Mouse (Mus musculus) intestine, postnatal 0 days (tissue): Measurements from ENCODE around the gene Ccdc102a. TPM values are rescaled to one million over a fixed set of nuclear protein-coding genes. Genes with fewer than 3 reads are reported as not detected.
A peak's percentile ranks its signal among the peaks of the same experiment; 100 is the strongest.

Source experiments
- ATAC-seq: fragments of 200-750 bp; cut with Nextera tagmentation; 2 replicates; pipeline ENCODE4 v1.8.0; 2017; ENCODE audit warnings: mild to moderate bottlenecking, moderate TSS enrichment, moderate library complexity
- H3K27ac ChIP-seq: fragments of 300-500 bp; sonication (generic); 2 replicates; pipeline ENCODE4 v1.5.1; 2014; ENCODE audit warnings: mild to moderate bottlenecking, low read depth, low read length, moderate library complexity
- H3K27me3 ChIP-seq: fragments of 300-500 bp; sonication (generic); replicated peaks from 2 replicates; pipeline ENCODE4 v1.6.1; 2014; ENCODE audit warnings: low read length, mixed read lengths; ENCODE audit not compliant: control insufficient read depth, insufficient read depth
- H3K36me3 ChIP-seq: fragments of 300-500 bp; sonication (generic); 2 replicates; pipeline ENCODE4 v1.6.1; 2014; ENCODE audit warnings: mild to moderate bottlenecking, moderate library complexity; ENCODE audit not compliant: control insufficient read depth, insufficient read depth
- H3K4me1 ChIP-seq: fragments of 300-500 bp; sonication (generic); replicated peaks from 2 replicates; pipeline ENCODE4 v1.6.1; 2014; ENCODE audit warnings: antibody characterized with exemption, low read length, mixed read lengths; ENCODE audit not compliant: control insufficient read depth, insufficient read depth
- H3K4me2 ChIP-seq: fragments of 300-500 bp; sonication (generic); replicated peaks from 2 replicates; pipeline ENCODE4 v1.6.1; 2014; ENCODE audit warnings: low read depth, mild to moderate bottlenecking, moderate library complexity
- H3K4me3 ChIP-seq: fragments of 300-500 bp; sonication (generic); 2 replicates; pipeline ENCODE4 v1.5.1; 2014; ENCODE audit warnings: low read depth, low read length
- H3K9ac ChIP-seq: fragments of 300-500 bp; sonication (generic); 2 replicates; pipeline ENCODE4 v1.6.1; 2014; ENCODE audit warnings: mild to moderate bottlenecking, low read depth, low read length
- H3K9me3 ChIP-seq: fragments of 300-500 bp; sonication (generic); 2 replicates; pipeline ENCODE4 v1.6.1; 2016; ENCODE audit warnings: mixed run types; ENCODE audit not compliant: control insufficient read depth
- CTCF ChIP-seq: sonication (generic); IDR thresholded peaks from 2 replicates; pipeline ENCODE4 v1.5.1; 2016; ENCODE audit warnings: low read depth, mild to moderate bottlenecking, control low read depth, antibody characterized with exemption, moderate library complexity
- WGBS: fragments of 180-500 bp; shearing (Covaris S2); extraction: QIAGEN DNeasy Blood & Tissue Kit; methylation state at CpG from one replicate; pipeline ENCODE4 v1.1.7; 2014; 5-methylcytosine and 5-hydroxymethylcytosine counted together
- polyA plus RNA-seq: library from polyadenylated mRNA; unstranded; fragments of >200 nt; fragmentation: Nextera tagmentation; extraction: Ambion mirVana; gene quantifications from 2 replicates; pipeline ENCODE4 v1.2.1, GENCODE M21; 2015

The Ccdc102a gene
- polyA plus RNA-seq, 1 experiment from 2014 or later = 7.7 TPM

DNA sequence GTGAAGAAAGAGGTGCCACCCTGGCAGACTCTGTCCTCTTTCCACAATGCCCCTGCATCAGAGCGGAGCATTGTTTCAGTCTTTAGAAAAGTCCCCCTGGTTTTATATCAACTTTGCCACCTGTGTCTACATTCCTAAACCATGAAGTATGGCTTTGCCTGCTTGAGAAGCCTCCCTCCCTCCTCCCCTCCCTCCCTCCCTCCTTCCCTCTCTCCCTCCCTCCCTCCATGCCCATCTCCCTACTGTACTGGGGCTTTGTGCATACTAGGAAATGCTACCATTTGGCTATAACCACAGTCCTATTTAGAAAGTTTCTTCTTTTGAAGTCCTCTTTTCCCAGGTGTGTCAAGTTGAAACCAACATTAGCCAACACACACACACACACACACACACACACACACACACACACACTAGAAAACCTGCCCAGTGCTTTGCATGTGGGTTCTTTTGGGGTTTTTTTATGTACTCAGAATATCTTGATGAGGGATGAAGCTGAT, 38.2 kb upstream of the Ccdc102a start:
- H3K4me1 ChIP-seq = 0 out of 2 replicates have a peak, but pooled peaks cover 2% of the 10 kb centered on the region
- H3K9ac ChIP-seq = no peak overlapping the region
- H3K4me2 ChIP-seq = no peak overlapping the region
- no peak overlapping the region for H3K27ac ChIP-seq
- H3K27me3 ChIP-seq = no peaks in the 10 kb centered on the region
- TF ChIP-seq CTCF = no peak
- no peaks in the 10 kb centered on the region for H3K36me3 ChIP-seq
- no peaks in the 10 kb centered on the region for H3K9me3 ChIP-seq
- no peak for ATAC-seq
- no peak overlapping the region for H3K4me3 ChIP-seq
- WGBS = 87% methylated on average over 1 of the region's 1 CpGs

- Histone ChIP-seq H3K4me2 (no peak overlapping the region; the same call in 1 of the 2 replicates), H3K36me3 (no peaks in the 10 kb centered on the region), H3K27me3 (no peaks in the 10 kb centered on the region), H3K9ac (no peak overlapping the region), H3K4me1 (0 out of 2 replicates have a peak, but pooled peaks cover 2% of the 10 kb centered on the region), H3K4me3 (no peak overlapping the region), H3K27ac (no peak overlapping the region), H3K9me3 (no peaks in the 10 kb centered on the region)
- peak; percentile 57 for ATAC-seq
- 9% methylated on average over 9 of the region's 9 CpGs for WGBS
- TF ChIP-seq CTCF = peak; percentile 79
These were observed 37.2 kb upstream of the Ccdc102a start for GRCm38 (mm10) chr8:94954921-94955758.

DNA sequence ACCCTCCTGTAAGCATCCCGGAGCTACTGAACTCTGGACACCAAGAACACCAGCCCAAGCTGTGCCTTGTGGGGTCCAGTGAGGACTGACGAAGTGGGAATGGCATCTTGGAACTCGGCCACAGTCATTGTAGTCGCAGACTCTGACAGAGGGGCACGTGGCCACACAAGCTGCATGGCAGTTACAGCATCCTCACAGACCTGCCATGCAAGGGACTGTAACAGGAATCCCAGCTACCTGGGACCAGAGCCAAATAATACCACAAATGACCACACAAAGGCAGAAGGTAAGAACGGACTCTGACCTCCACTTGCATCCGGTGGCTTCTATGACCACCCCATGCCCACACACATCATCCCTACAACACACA, 36.5 kb upstream of the Ccdc102a start:
- Histone ChIP-seq H3K9ac (no peak overlapping the region), H3K4me2 (no peak overlapping the region), H3K36me3 (no peaks in the 10 kb centered on the region), H3K9me3 (no peaks in the 10 kb centered on the region), H3K4me1 (0 out of 2 replicates have a peak, but pooled peaks cover 2% of the 10 kb centered on the region), H3K4me3 (no peak overlapping the region), H3K27ac (no peak overlapping the region), H3K27me3 (no peaks in the 10 kb centered on the region)
- ATAC-seq = no peak; the same call in 1 of the 2 replicates
- WGBS = 55% methylated on average over 7 of the region's 7 CpGs
- TF ChIP-seq CTCF = no peak

- TF ChIP-seq CTCF = no peak
- Histone ChIP-seq H3K9me3 (no peaks in the 10 kb centered on the region), H3K27me3 (no peaks in the 10 kb centered on the region), H3K4me2 (no peak overlapping the region), H3K27ac (no peak overlapping the region), H3K4me1 (0 out of 2 replicates have a peak, but pooled peaks cover 2% of the 10 kb centered on the region), H3K36me3 (no peaks in the 10 kb centered on the region), H3K9ac (no peak overlapping the region), H3K4me3 (no peak overlapping the region)
- WGBS = 72% methylated on average over 7 of the region's 7 CpGs
- no peak for ATAC-seq
These were observed 35.9 kb upstream of the Ccdc102a start for GRCm38 (mm10) chr8:94953624-94954367.

GRCm38 (mm10) chr8:94952086-94952485, 34.2 kb upstream of the Ccdc102a start:
- 78% methylated on average over 5 of the region's 5 CpGs for WGBS
- Histone ChIP-seq H3K4me2 (no peak overlapping the region), H3K4me1 (0 out of 2 replicates have a peak, but pooled peaks cover 2% of the 10 kb centered on the region), H3K9me3 (no peaks in the 10 kb centered on the region), H3K4me3 (no peak overlapping the region), H3K27me3 (no peaks in the 10 kb centered on the region), H3K27ac (no peak overlapping the region), H3K9ac (no peak overlapping the region), H3K36me3 (no peaks in the 10 kb centered on the region)
- TF ChIP-seq CTCF = no peak
- ATAC-seq = no peak

- no peak overlapping the region for H3K4me2 ChIP-seq
- no peak overlapping the region for H3K27ac ChIP-seq
- WGBS = 77% methylated on average over 5 of the region's 5 CpGs
These were observed 32.6 kb upstream of the Ccdc102a start for GRCm38 (mm10) chr8:94950458-94950857.

More at GRCm38 (mm10) chr8:94950458-94950857, 32.6 kb upstream of the Ccdc102a start:
- no peaks in the 10 kb centered on the region for H3K9me3 ChIP-seq
- H3K9ac ChIP-seq = no peak overlapping the region
- H3K36me3 ChIP-seq = no peaks in the 10 kb centered on the region
- H3K27me3 ChIP-seq = no peaks in the 10 kb centered on the region
- 0 out of 2 replicates have a peak, but pooled peaks cover 2% of the 10 kb centered on the region for H3K4me1 ChIP-seq
- TF ChIP-seq CTCF = no peak
- no peak for ATAC-seq
- no peak overlapping the region for H3K4me3 ChIP-seq
